Mouse (Mus musculus) liver (tissue): Measurements from ENCODE around the gene Insl6.

Experiments used
- DNase-seq: peaks from one replicate; pipeline ENCODE4 v3.0.0-alpha.2; 2020; ENCODE audit warnings: mixed read lengths

The Insl6 gene

DNA sequence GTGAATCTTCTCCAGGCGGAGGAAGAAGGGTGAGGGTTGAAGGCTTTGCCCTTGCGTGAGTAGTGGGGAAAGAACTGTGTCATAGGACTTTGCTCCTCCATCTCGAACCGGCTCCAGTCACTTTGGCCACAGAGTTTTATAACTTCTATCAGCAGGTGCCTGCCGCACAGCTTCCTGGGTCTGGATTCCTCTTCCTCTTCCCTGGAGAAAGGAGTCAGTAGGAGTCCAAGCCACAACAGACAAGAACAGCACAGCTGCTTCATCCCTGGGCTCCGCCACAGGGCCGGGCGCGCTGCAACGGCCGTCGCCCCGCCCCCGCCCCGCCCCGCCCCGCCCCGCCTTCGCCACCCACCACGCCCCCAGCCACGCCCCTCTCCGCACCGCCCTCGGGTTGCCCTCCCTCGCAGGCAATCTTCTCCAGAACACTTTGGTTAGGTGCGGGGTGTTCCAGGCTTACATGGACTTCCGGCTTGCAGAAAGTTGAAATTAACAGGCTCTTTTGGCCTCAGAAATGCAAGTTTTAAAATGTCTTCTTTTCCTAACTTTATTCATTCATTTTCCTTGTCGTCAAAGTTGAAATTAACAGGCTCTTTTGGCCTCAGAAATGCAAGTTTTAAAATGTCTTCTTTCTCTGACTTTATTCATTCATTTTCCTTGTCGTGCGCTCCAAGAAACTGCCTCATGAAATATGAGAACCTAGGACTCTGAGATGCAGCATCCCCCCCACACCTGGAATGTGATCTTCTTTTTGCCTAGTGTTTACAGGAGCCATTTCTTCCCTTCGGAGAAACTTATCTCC lies at the start of gene Insl6:
TSS of gene Insl6 (minus strand) at position 304 of the 799 bp plus-strand sequence.
- DNase-seq, result peak; percentile 88

GRCm38 (mm10) chr19:29374947-29375346 lies 49.8 kb upstream of the Insl6 start:
- DNase-seq, result no peak

GRCm38 (mm10) chr19:29373438-29373837 lies 48.3 kb upstream of the Insl6 start:
- no peak for DNase-seq

GRCm38 (mm10) chr19:29372621-29373020 lies 47.5 kb upstream of the Insl6 start:
- DNase-seq, result no peak

GRCm38 (mm10) chr19:29372138-29372537 lies 47.0 kb upstream of the Insl6 start:
- DNase-seq, result no peak

DNA sequence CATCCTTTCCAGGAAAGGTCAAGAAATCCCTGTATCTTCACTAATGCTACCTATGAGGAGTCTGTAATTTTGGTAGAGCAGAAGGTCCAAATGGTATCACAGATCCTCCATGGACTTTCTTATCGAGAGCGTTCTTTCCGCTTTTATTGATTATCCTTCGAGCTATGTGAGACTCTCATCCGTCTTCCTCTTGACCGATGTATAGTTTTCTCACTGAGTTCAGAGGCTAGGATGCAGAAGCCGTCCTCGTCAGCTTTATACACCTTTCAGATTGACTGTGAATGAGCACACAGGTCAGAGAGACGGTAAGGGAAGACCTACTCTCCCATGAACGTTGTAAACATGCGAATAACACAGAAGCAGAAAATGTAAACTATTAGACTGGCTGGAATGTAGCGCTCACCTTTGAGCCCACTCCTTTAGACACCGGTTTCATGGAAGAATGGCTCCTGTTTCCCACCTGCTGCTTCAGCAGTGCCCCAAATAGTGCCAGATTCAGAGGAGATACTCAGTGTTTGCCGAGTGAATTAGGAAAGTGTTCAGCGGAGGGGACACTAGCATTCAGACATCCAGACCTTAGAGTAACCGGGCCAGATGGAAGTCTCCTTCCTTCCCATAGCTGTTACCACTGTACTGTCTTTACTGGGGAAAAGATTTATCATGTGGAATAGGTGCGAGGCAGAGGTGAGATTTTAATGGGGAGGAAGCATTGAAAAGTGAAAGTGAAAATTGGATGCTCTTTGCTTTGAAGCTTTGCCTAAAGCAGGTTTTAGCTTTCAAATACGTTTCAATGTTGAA lies 46.3 kb upstream of the Insl6 start:
- no peak for DNase-seq

GRCm38 (mm10) chr19:29370545-29371283 lies 45.6 kb upstream of the Insl6 start:
- no peak for DNase-seq

DNA sequence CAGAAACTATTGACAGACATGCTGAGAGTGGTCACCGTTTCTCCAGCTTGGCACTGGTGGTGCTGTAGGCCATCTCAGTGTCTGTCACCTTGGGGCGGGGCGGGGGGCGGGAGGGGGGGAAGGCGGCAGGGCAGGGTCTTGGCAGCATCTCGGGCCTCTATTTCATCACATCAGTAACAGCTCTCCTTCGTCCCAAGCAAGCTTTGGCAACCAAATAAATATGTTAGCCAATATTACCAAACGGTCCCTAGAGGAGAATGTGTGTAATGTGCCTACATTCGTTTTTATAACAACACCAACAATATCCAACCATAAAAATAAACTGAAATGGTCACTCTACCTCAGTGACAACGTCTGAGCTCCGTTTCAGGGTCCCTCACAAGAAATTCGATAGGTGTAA lies 45.0 kb upstream of the Insl6 start:
- DNase-seq, result no peak

DNA sequence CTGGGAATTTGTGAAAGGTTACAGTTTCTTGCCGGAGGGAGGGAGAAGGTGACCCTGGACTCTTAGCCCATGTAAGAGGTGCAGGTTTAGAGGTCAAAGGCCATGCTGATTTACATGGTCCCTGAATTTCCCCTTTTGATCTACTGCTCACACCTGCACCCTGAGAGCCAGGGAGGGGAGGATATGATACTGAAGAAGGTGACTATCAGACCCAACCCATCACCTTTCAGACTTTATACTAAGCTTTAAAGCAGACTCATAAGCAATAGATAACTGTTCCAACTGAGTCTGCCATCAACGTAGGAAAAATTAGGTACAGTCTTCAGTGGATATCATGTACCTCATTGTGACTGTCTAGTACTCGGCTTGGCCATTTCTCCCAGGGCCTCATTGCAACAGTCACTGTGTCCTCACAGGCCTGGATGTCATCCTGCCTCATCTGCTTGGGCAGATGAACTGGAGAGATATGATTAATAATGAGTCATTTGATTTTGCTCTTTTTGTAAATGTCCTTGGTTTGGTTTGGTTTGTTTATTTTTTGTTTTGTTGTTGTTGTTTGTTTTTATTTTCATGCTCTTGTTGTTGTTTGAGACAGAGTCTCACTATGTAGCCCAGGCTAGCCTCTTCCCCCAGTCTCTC lies 43.6 kb upstream of the Insl6 start:
- DNase-seq, result no peak

DNA sequence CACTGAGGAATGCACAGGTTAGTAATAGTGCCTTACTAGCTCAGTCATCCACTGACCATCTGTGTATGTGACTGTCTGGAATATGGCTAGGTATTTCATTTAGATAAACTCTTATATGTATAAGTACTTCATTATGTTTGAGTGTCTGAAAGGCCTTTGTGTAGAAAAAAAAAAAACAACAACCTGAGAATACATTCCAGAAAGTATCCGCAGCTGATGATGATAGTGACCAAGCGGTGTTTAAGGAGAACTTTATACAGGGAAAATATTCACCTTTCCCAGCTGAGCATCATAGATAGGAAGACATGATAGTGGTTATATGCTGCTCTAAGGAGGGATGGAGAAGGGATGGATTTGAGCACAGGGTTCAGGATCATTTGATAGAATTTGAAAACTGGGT lies 42.9 kb upstream of the Insl6 start:
- DNase-seq, result no peak

GRCm38 (mm10) chr19:29366969-29367622 lies 41.9 kb upstream of the Insl6 start, which contains the start of the genes Plgrkt and Cd274:
Gene Plgrkt, minus strand, starts transcription at chr19:29367390.
Gene Cd274, plus strand, starts transcription at chr19:29367455.
- peak; percentile 94 for DNase-seq

DNA sequence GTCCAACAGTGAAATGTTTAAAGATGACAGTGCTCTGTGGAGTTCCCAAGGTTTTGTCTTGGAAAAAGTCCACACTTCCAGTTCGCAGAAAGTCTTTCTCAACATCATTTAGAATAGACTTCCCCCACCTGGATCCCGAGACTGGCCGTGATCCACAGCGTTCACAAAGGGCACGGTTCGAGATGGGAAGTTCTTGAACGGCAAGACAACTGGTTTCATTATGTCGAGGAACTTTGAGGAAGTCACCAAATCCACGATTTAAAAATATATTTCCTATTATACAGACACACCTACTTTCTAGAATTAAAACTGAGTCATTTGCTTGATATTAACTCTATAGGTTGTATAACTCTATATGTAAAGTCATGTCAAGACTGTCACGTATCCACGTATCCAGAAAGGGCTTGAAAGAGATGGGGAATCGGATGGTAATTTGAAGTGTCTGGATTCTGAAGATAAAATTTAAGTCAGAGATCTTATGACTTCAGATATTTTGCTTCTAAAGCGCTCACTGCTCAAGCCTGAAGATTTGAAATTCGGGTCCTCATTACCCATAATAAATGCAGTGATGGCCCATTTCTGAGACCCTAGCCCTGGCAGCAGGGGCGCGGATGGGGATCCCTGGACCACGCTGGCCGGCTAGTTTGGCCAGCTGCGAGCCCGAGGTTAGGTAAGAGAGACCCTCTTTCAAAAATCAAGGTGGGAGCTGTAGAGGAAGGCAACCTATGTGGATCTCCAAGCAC lies 41.2 kb upstream of the Insl6 start:
- no peak for DNase-seq

GRCm38 (mm10) chr19:29365105-29365504 lies 39.9 kb upstream of the Insl6 start:
- DNase-seq, result no peak

- no peak for DNase-seq
These were observed 38.9 kb upstream of the Insl6 start for GRCm38 (mm10) chr19:29364076-29364475.

GRCm38 (mm10) chr19:29363557-29363956 lies 38.4 kb upstream of the Insl6 start:
- no peak for DNase-seq

- no peak for DNase-seq
These were observed 37.2 kb upstream of the Insl6 start for GRCm38 (mm10) chr19:29362173-29362930.

- peak; percentile 94 for DNase-seq
These were observed 36.4 kb upstream of the Insl6 start for GRCm38 (mm10) chr19:29361468-29362130.

- no peak for DNase-seq
These were observed 35.1 kb upstream of the Insl6 start for GRCm38 (mm10) chr19:29360251-29360650.

- no peak for DNase-seq
These were observed 31.1 kb upstream of the Insl6 start for GRCm38 (mm10) chr19:29356281-29356680.
